Mouse (Mus musculus): ENCODE results near the gene Ccdc142.

DNA sequence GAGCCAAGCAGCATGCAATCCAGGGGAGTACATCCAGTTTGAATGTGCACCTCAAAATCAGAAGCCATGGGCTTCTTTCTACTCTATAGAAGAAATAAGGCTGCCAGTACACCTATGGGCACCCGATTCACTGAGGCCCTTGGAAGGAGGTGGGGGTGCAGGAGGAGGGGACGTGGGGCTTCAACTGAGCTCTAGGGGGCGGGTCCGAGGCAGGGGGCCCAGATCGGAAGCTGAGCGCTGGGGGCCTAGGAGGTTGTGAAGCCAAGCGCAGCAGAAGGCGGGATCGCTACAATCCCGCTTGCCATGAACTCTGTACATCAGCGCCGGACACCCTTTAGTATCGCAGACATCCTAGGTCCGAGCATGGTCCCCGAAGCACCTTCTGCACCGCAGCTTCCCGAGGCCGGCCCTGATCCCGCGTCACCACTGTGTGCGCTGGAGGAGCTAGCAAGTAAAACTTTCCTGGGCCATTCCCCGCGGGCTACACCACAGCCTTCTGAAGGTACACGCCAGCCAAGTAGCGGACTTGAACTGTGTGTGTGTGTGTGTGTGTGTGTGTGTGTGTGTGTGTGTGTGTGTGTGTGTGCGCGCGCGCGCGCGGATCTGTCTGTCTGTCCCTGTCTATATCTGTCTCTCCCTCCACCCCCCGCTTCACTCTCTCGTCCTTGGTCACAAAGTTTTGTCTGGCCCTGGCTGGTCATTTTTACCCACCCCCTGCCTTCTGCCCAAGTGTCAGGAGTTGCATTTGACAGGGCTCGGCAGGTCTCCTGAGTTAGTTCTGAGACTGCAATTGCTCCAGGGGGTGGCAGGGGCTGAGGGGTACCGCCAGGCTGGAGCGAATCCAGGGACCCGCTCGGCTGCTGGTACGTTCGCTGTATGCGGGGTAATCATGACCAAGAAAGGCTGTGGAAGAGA lies 15.0 kb upstream of the Ccdc142 start, which contains the start of gene Lbx2:
- no peak for TF ChIP-seq POLR2A (IDR thresholded peaks at IDR 0.05; ENCODE audit: insufficient read length, low read depth)
- TF ChIP-seq MAX (IDR thresholded peaks at IDR 0.05; ENCODE audit: low read depth), result no peak
- TF ChIP-seq TCF3 (IDR thresholded peaks at IDR 0.05; ENCODE audit: insufficient read length, low read depth), result no peak
- TF ChIP-seq MYOG (IDR thresholded peaks at IDR 0.05; ENCODE audit: control insufficient read depth in 1 of 3, insufficient read depth in 1 of 3, insufficient read length in 2 of 3, low read depth in 2 of 3), result no peak
- no peak for TF ChIP-seq E2F4 (IDR thresholded peaks at IDR 0.05; ENCODE audit: insufficient read depth)
- TF ChIP-seq USF1 (IDR thresholded peaks at IDR 0.05; ENCODE audit: low read depth), result no peak
- no peak for TF ChIP-seq TCF12 (IDR thresholded peaks at IDR 0.05; ENCODE audit: insufficient read depth, poor library complexity, severe bottlenecking)
- TF ChIP-seq POLR2AphosphoS2 (IDR thresholded peaks at IDR 0.05; ENCODE audit: insufficient read length, low read depth), result no peak
- TF ChIP-seq MYOD1 (IDR thresholded peaks at IDR 0.05; ENCODE audit: control insufficient read depth in 1 of 3, insufficient read length in 2 of 3, low read depth in 2 of 3), result no peak
